Mouse (Mus musculus) ES-E14 (cell line): ENCODE measurements at regions not wholly inside any gene's neighbourhood (a gene's known extent, or its start where the extent isn't known, plus 50 kb on each side); places are given as distances from the start of the nearest gene placed in this dataset.
A peak's percentile ranks its signal among the peaks of the same experiment; 100 is the strongest.

Experiments
- DNase-seq: peaks from one replicate; pipeline ENCODE4 v3.0.0-alpha.2; 2013; ENCODE audit warnings: low read depth, low spot score
- H3K27ac ChIP-seq: 2 replicates; pipeline ENCODE4 v1.5.1; 2012; ENCODE audit warnings: low read depth, mild to moderate bottlenecking, low read length, moderate library complexity, mixed read lengths; ENCODE audit not compliant: poor library complexity, insufficient read depth, severe bottlenecking
- H3K36me3 ChIP-seq: 2 replicates; pipeline ENCODE4 v1.6.1; 2012; ENCODE audit warnings: mild to moderate bottlenecking, low read length, moderate library complexity, mixed read lengths; ENCODE audit not compliant: control insufficient read depth, poor library complexity, insufficient read depth, severe bottlenecking
- H3K4me1 ChIP-seq, 2 experiments: fragments of 150-350 bp in 1 of 2; sonication (generic) in 1 of 2; 2 replicates each; pipeline ENCODE4 v1.6.1; 2012; ENCODE audit warnings: low read length in 2 of 2, mild to moderate bottlenecking in 1 of 2, mixed read lengths in 1 of 2; ENCODE audit not compliant: control insufficient read depth in 2 of 2, insufficient read depth in 2 of 2, poor library complexity in 1 of 2
- H3K4me3 ChIP-seq, 2 experiments: fragments of 150-350 bp in 1 of 2; sonication (generic) in 1 of 2; 2 replicates each; pipeline ENCODE4 v1.5.1; 2012; ENCODE audit warnings: low read length in 2 of 2, low read depth in 1 of 2, mild to moderate bottlenecking in 1 of 2, mixed read lengths in 1 of 2; ENCODE audit not compliant: insufficient read depth in 1 of 2, poor library complexity in 1 of 2, severe bottlenecking in 1 of 2
- H3K9ac ChIP-seq: 2 replicates; pipeline ENCODE4 v1.6.1; 2012; ENCODE audit warnings: low read depth, mild to moderate bottlenecking, low read length, mixed read lengths; ENCODE audit not compliant: poor library complexity, insufficient read depth, severe bottlenecking
- H3K9me3 ChIP-seq: fragments of 150-350 bp; sonication (generic); 2 replicates; pipeline ENCODE4 v1.6.1; 2012; ENCODE audit warnings: low read depth, mild to moderate bottlenecking, low read length; ENCODE audit not compliant: control insufficient read depth, insufficient read depth
- CHD2 ChIP-seq: IDR thresholded peaks from 2 replicates; pipeline ENCODE4 v1.6.1; 2014; ENCODE audit warnings: mild to moderate bottlenecking, low read depth, low read length, inconsistent platforms
- HCFC1 ChIP-seq: IDR thresholded peaks from 2 replicates; pipeline ENCODE4 v1.6.1; 2012; ENCODE audit warnings: low read length, inconsistent platforms, borderline replicate concordance; ENCODE audit not compliant: insufficient read depth
- MAFK ChIP-seq: IDR thresholded peaks from 2 replicates; pipeline ENCODE4 v1.6.1; 2014; ENCODE audit warnings: mild to moderate bottlenecking, low read depth, low read length, inconsistent platforms; ENCODE audit not compliant: insufficient read depth
- ZC3H11A ChIP-seq: IDR thresholded peaks from 2 replicates; pipeline ENCODE4 v1.6.1; 2012; ENCODE audit warnings: low read depth, mild to moderate bottlenecking, inconsistent platforms, low read length, borderline replicate concordance
- ZNF384 ChIP-seq: IDR thresholded peaks from 2 replicates; pipeline ENCODE4 v1.6.1; 2012; ENCODE audit warnings: low read depth, low read length, inconsistent platforms
- in situ Hi-C, 2 experiments: fragments of 600-800 bp; cut with MboI; formaldehyde crosslinking; loops; one replicate each; pipeline ENCODE4 v1.15.1; 2025; ENCODE audit warnings: low sequenced_read_pairs in 2 of 2, inconsistent platforms in 1 of 2; ENCODE audit not compliant: unreplicated experiment in 2 of 2

DNA sequence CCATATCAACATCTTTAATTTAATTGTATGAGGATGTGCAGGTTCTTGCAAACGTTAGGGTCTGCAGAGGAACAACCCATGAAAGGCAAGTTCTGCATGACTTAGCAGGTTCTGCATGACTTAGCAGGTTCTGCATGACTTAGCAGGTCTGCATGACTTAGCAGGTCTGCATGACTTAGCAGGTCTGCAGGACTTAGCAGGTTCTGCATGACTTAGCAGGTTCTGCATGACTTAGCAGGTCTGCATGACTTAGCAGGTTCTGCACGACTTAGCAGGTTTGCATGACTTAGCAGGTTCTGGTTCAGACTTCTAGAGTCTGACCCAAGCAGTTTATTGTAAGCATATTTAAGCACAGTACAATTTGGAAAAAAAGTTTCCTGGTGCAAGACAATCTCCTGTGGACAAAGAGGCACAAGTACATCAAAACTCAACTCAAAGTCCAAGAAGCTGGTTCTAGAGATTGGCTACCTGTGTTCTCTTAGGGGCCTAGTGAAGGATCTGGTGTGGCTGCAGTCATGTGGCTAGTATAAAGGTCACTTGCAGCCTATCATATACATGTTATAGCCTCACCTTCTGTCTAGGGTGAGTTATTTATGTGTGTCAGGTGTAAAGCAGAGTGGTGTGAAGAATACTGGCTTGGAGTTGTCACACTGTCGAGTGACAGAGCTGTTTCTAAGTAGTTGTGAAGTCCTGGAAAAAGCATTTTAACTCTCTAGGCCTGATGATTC lies 50.5 kb upstream of the Prdx6 start:
- no peak for DNase-seq
- no peaks in the 10 kb centered on the region for H3K9me3 ChIP-seq
- H3K4me1 ChIP-seq, result no peaks in the 10 kb centered on the region; a peak in 1 of 4 replicates
- in situ Hi-C loops, result no loop called here
- no peak overlapping the region for H3K27ac ChIP-seq
- no peak overlapping the region for H3K9ac ChIP-seq
- TF ChIP-seq MAFK (peak; percentile 93), HCFC1 (no peak)
- H3K36me3 ChIP-seq, result no peaks in the 10 kb centered on the region
- H3K4me3 ChIP-seq, result no peak overlapping the region

DNA sequence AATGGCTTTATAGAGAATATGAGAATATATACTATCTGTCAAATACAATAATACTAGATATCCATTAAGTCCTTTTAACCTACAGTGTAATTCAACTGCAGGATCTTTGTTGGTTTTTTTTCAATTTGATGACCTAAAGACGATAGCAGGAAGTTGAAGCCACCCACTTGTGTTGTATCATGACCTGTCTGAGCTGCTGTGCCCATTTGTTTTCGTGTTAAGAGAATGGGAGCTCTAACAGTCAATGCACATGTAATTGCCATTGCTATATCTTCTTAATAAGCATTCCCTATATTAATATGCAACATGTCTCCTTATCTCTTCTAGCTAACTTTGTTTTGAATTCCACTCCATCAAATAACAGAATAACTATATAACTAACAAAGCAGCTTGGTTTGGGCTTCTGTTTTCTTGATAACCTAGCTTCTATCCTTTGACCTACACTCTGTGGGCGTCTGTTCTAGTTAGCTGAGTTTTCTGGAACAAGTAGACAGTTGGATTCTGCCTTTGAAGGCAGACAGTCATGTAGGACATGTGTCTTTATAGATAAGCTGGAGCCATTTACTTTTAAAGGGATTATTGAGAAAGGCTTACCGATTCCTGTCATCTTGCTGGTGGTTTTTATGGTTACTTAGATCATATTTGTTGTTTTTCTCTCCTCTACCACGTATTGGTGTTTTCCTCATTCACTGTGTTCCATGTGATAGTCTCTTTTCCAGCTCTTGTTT lies 55.9 kb upstream of the Prdx6 start:
- Histone ChIP-seq H3K4me3 (no peak overlapping the region), H3K27ac (no peak overlapping the region), H3K9me3 (no peaks in the 10 kb centered on the region), H3K36me3 (no peaks in the 10 kb centered on the region), H3K4me1 (no peaks in the 10 kb centered on the region), H3K9ac (no peak overlapping the region)
- TF ChIP-seq HCFC1, result no peak
- TF ChIP-seq ZNF384, result peak; percentile 49; the same call in 1 of the 2 replicates
- in situ Hi-C loops, result no loop called here
- DNase-seq, result no peak

DNA sequence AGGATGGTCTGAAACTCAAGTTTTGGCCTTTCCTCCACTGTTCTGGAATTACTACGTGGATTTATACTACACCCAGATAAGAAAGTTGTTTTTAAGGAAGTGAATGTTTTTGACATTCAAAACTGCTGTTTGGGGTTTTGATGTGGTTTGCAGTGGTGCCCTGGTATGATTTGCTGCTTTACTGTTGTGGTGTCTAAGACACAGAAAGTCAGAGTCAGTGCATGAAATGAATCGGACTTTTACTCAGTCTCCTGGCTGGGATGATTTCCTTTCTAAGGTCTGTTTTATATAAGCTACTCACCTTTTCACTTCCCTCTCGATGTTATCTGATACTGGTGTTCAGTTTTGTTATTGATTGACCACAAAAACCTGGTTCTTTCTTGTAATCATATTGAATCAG lies 58.2 kb upstream of the Prdx6 start:
- in situ Hi-C loops, result no loop called here
- TF ChIP-seq ZC3H11A (no peak), ZNF384 (no peak), CHD2 (no peak), HCFC1 (no peak), MAFK (no peak)

DNA sequence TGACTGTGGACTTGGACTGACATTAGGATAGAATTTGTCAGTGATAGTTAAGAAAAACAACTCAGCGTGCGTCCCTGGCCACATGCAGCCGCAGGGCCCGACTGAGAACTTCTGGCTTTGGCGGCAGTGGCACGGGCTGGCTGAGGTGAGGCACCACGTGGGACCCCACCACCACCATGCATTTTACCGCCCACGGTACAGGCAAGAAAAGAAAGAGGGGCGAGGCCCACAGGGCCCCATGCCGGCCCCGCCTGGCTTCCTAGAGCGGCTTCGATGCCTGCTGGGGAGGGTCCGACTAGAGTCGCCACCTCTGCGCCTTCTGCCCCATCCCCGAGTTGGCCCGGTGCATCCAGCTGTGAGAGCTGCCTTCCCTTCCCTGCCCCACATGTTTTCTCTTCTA lies 63.1 kb upstream of the Prdx6 start:
- H3K4me1 ChIP-seq, result no peaks in the 10 kb centered on the region
- H3K36me3 ChIP-seq, result no peaks in the 10 kb centered on the region
- H3K9me3 ChIP-seq, result no peaks in the 10 kb centered on the region
- DNase-seq, result peak; percentile 8
- no peak overlapping the region for H3K27ac ChIP-seq
- in situ Hi-C loops, result no loop called here
- no peak for TF ChIP-seq HCFC1
- TF ChIP-seq ZNF384, result no peak
- no peak for TF ChIP-seq CHD2
- TF ChIP-seq ZC3H11A, result no peak
- H3K9ac ChIP-seq, result peak overlapping the region; percentile 44
- peak overlapping the region in 1 of 2 experiments; percentile 36; a peak in 1 of 4 replicates for H3K4me3 ChIP-seq

More for the DNA sequence above, 58.2 kb upstream of the Prdx6 start:
- Histone ChIP-seq H3K4me1 (no peaks in the 10 kb centered on the region), H3K27ac (no peak overlapping the region), H3K9ac (no peak overlapping the region), H3K4me3 (no peak overlapping the region), H3K36me3 (no peaks in the 10 kb centered on the region), H3K9me3 (no peaks in the 10 kb centered on the region)
- DNase-seq, result no peak
